Mouse (Mus musculus): Measurements from ENCODE around the gene Nudt3.

The Nudt3 gene

GRCm38 (mm10) chr17:27568228-27568627 is 55.1 kb downstream of the Nudt3 start:
- DNase-seq (ENCODE audit: low read depth, low spot score), result no peak

GRCm38 (mm10) chr17:27565942-27566267 is 57.4 kb downstream of the Nudt3 start:
- no peak for DNase-seq (ENCODE audit: low read depth, low spot score)

- DNase-seq (ENCODE audit: low read depth, low spot score), result peak; percentile 84
Measured at GRCm38 (mm10) chr17:27565163-27565941, 57.9 kb downstream of the Nudt3 start, which contains the start of gene AI413582. AI413582 (minus strand) TSS chr17:27565756.

- DNase-seq (ENCODE audit: low read depth, low spot score), result no peak
Measured at GRCm38 (mm10) chr17:27564391-27565162, 58.7 kb downstream of the Nudt3 start.

GRCm38 (mm10) chr17:27563771-27564244 is 59.5 kb downstream of the Nudt3 start:
- DNase-seq (ENCODE audit: low read depth, low spot score), result no peak

GRCm38 (mm10) chr17:27561809-27562526 is 61.3 kb downstream of the Nudt3 start:
- DNase-seq (ENCODE audit: low read depth, low spot score), result no peak

- DNase-seq (ENCODE audit: low read depth, low spot score), result no peak
Measured at GRCm38 (mm10) chr17:27560926-27561480, 62.3 kb downstream of the Nudt3 start.

- no peak for DNase-seq (ENCODE audit: low read depth, low spot score)
Measured at GRCm38 (mm10) chr17:27559596-27559995, 63.7 kb downstream of the Nudt3 start.

- no peak for DNase-seq (ENCODE audit: low read depth, low spot score)
Measured at GRCm38 (mm10) chr17:27558845-27559244, 64.5 kb downstream of the Nudt3 start.

GRCm38 (mm10) chr17:27557927-27558661 is 65.2 kb downstream of the Nudt3 start:
- no peak for DNase-seq (ENCODE audit: low read depth, low spot score)

GRCm38 (mm10) chr17:27557181-27557926 is 65.9 kb downstream of the Nudt3 start:
- no peak for DNase-seq (ENCODE audit: low read depth, low spot score)

- DNase-seq (ENCODE audit: low read depth, low spot score), result peak; percentile 66
Measured at GRCm38 (mm10) chr17:27556315-27557011, 66.8 kb downstream of the Nudt3 start, which contains the start of gene Hmga1. Hmga1 (plus strand) TSS chr17:27556497.

- DNase-seq (ENCODE audit: low read depth, low spot score), result peak; percentile 40
Measured at GRCm38 (mm10) chr17:27555512-27556172, 67.7 kb downstream of the Nudt3 start.

GRCm38 (mm10) chr17:27555075-27555511 is 68.2 kb downstream of the Nudt3 start:
- DNase-seq (ENCODE audit: low read depth, low spot score), result no peak

GRCm38 (mm10) chr17:27554062-27554960 is 69.0 kb downstream of the Nudt3 start:
- no peak for DNase-seq (ENCODE audit: low read depth, low spot score)

GRCm38 (mm10) chr17:27552215-27553201 is 70.8 kb downstream of the Nudt3 start:
- DNase-seq (ENCODE audit: low read depth, low spot score), result no peak
